Mouse (Mus musculus) urinary bladder, postnatal 10 days (tissue): Measurements from ENCODE around the gene Fam117a.

Source experiments
- DNase-seq: peaks from one replicate; pipeline ENCODE4 v3.0.0; 2022; ENCODE audit warnings: low spot score

Gene Fam117a

DNA sequence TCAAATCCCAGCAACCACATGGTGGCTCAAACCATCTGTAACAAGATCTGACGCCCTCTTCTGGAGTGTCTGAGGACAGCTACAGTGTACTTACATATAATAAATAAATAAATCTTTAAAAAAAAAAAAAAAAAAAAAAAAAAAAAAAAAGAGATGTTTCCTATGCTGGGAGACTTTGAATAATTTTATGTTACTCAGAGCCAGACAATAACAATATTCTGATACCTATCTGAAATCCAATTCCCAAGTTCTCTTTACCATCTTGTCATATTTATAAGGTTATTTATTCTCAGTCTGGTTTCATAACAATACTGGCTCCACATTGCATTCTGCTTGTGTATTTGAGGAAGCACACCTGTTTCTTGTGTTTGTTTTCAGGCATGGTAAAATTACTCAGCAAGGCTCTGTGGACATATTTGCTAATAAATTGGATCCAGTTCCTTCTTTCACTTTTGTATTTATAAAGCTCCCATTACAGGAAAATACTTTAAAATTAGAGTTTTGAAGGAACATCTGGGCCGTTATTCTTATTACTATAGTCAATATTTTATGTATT, 84.1 kb downstream of the Fam117a start:
- no peak for DNase-seq

DNA sequence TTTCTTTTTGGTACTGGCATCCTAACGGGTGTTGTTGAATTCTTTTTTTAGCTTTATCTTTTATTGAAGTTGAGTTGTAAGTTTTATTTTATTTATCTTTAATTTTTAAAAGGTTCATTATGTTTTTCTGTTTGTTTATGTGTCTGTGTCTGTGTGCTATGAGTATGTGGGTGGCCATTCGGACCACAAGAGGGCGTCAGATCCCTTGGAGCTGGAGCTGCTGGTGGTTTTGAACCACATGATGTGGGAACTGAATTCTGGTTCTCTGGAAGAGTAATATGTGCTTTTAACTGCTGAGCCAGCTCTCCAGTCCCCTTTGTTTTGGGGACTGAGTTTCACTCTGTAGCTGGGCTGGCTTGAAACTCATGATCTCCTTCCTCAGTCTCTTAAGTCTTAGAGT, 86.7 kb downstream of the Fam117a start:
- DNase-seq: no peak

DNA sequence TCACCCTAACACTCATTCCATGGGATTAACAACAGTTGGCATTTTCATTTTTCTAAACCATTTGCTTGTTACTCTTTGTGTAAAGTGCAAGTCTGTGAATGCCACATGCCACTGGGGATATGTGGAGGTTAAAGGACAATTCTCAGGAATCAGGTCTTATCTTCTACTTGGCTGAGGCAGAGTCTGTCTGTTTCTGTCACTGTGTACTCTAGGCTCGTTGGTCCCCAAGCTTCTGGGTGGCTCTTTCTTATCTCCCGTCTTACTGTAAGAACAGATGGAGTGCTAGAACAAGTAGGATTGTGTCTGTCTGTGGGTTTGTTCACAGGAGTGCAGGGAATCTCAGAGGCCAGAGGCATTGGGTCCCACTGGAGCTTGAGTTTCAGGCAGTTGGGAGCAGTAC, 94.5 kb downstream of the Fam117a start:
- no peak for DNase-seq
